Mouse (Mus musculus): ENCODE data around the gene Pcbp3.

GRCm38 (mm10) chr10:76964436-76964835 is 2.7 kb upstream of the Pcbp3 start:
- no peak for TF ChIP-seq CTCF (IDR thresholded peaks at IDR 0.05; ENCODE audit: insufficient read depth, low read length)
- no peak for TF ChIP-seq POLR2A (IDR thresholded peaks at IDR 0.05; ENCODE audit: borderline replicate concordance, extremely low read depth, low read depth, low read length)

Data from lung, adult 2 months (tissue).